Mouse (Mus musculus): ENCODE results near the gene Stx16.

Stx16 gene

GRCm38 (mm10) chr2:174126522-174127375 is 50.6 kb downstream of the Stx16 start:
- DNase-seq (ENCODE audit: low read depth) = peak; percentile 46

- DNase-seq (ENCODE audit: low read depth) = no peak
Observed at GRCm38 (mm10) chr2:174127376-174127713, 51.2 kb downstream of the Stx16 start.

GRCm38 (mm10) chr2:174128926-174129325 is 52.8 kb downstream of the Stx16 start:
- DNase-seq (ENCODE audit: low read depth) = no peak

- DNase-seq (ENCODE audit: low read depth) = peak; percentile 37
Observed at GRCm38 (mm10) chr2:174130468-174131097, 54.5 kb downstream of the Stx16 start.

GRCm38 (mm10) chr2:174132413-174132969 is 56.4 kb downstream of the Stx16 start:
- no peak for DNase-seq (ENCODE audit: low read depth)

Data from NIH3T3 (cell line).